21 mouse cellular contexts compared by ENCODE assay signal in the genomic region with DNA sequence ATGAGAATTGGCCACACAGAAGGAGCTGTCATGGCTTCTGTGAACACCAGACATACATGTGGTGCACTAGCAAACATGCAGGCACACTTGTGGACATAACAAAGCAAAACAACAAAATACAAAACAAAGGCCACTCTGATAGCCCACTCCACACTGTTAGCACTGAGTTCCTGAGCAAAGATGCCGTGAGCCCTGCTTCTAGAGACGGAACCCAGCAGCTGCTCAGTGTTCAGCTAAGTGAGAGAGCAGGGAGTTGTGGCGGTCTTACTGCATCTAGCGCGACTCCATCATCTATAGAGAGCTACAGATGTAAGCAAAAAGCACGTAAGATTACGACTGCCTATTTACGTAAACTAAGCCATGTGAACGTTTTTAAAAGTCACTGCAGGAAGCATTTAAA.
A peak's percentile ranks its signal among the peaks of the same experiment; 100 is the strongest.
DNase-seq lines count a peak whose midpoint lies in the region; ATAC-seq lines count a peak whose summit lies in the region.
"Had no signal": no experiment of that assay in that cellular context is flagged by ENCODE, and none has a peak within 500 bp of the region (broad histone marks: within the 10 kb centered on the region; RNA-seq: fewer than 3 reads in every experiment).

No protein-coding gene starts in this region.

- 50% methylated on average over 9 of the region's 9 CpGs for WGBS in limb, embryonic 12.5 days
- WGBS in limb, embryonic 10.5 days: 85% methylated on average over 9 of the region's 9 CpGs
- 57% methylated on average over 9 of the region's 9 CpGs for WGBS in midbrain, embryonic 14.5 days
- 54% methylated on average over 9 of the region's 9 CpGs for WGBS in midbrain, embryonic 16.5 days
- WGBS in neural tube, embryonic 15.5 days: 58% methylated on average over 9 of the region's 9 CpGs

- no peak overlapping the region for H3K9ac ChIP-seq in limb, embryonic 12.5 days (replicated peaks)
- H3K9ac ChIP-seq in midbrain, embryonic 14.5 days (replicated peaks; ENCODE audit: low read length): no peak overlapping the region
- H3K9ac ChIP-seq in midbrain, embryonic 16.5 days (ENCODE audit: low read depth, low read length): no peak overlapping the region
- no peak overlapping the region for H3K9ac ChIP-seq in neural tube, embryonic 15.5 days (replicated peaks)
- H3K9ac ChIP-seq: embryonic facial prominence, embryonic 15.5 days; lung, embryonic 15.5 days had no signal

- peaks cover 13% of the 10 kb centered on the region for H3K36me3 ChIP-seq in limb, embryonic 12.5 days
- H3K36me3 ChIP-seq in limb, embryonic 10.5 days: peaks cover 20% of the 10 kb centered on the region
- no peaks in the 10 kb centered on the region for H3K36me3 ChIP-seq in midbrain, embryonic 14.5 days (ENCODE audit: control insufficient read depth, insufficient read depth, low read length)
- no peaks in the 10 kb centered on the region for H3K36me3 ChIP-seq in midbrain, embryonic 16.5 days (ENCODE audit: control insufficient read depth, insufficient read depth, low read length)
- no peaks in the 10 kb centered on the region for H3K36me3 ChIP-seq in neural tube, embryonic 15.5 days
- H3K36me3 ChIP-seq: embryonic facial prominence, embryonic 15.5 days had no signal

- no peak for ATAC-seq in limb, embryonic 12.5 days (ENCODE audit: insufficient number of reproducible peaks, insufficient read depth, low FRiP score, low TSS enrichment, low read depth)
- ATAC-seq in midbrain, embryonic 14.5 days (ENCODE audit: low FRiP score, low TSS enrichment): no peak
- no peak for ATAC-seq in midbrain, embryonic 16.5 days
- ATAC-seq in neural tube, embryonic 15.5 days (ENCODE audit: low FRiP score): no peak
- ATAC-seq: inflammation-experienced regulatory T-cells, adult 6 months had no signal

- H3K4me2 ChIP-seq in limb, embryonic 12.5 days: no peak overlapping the region
- no peak overlapping the region for H3K4me2 ChIP-seq in midbrain, embryonic 14.5 days (ENCODE audit: low read length)
- H3K4me2 ChIP-seq in midbrain, embryonic 16.5 days (ENCODE audit: low read length): no peak overlapping the region
- no peak overlapping the region for H3K4me2 ChIP-seq in neural tube, embryonic 15.5 days
- H3K4me2 ChIP-seq: embryonic facial prominence, embryonic 15.5 days; lung, embryonic 15.5 days had no signal

- peaks cover 11% of the 10 kb centered on the region for H3K4me1 ChIP-seq in limb, embryonic 12.5 days (replicated peaks)
- peaks cover 36% of the 10 kb centered on the region for H3K4me1 ChIP-seq in limb, embryonic 10.5 days
- peaks cover 10% of the 10 kb centered on the region for H3K4me1 ChIP-seq in midbrain, embryonic 14.5 days (ENCODE audit: control insufficient read depth, insufficient read depth, low read length)
- H3K4me1 ChIP-seq in midbrain, embryonic 16.5 days (ENCODE audit: control insufficient read depth, insufficient read depth, low read length): peaks cover 13% of the 10 kb centered on the region
- H3K4me1 ChIP-seq in neural tube, embryonic 15.5 days: peaks cover 11% of the 10 kb centered on the region; the same call in 1 of the 2 replicates

- no peaks in the 10 kb centered on the region for H3K9me3 ChIP-seq in limb, embryonic 12.5 days
- H3K9me3 ChIP-seq in limb, embryonic 10.5 days (replicated peaks): no peaks in the 10 kb centered on the region
- no peaks in the 10 kb centered on the region for H3K9me3 ChIP-seq in midbrain, embryonic 14.5 days (ENCODE audit: control insufficient read depth, low read length)
- no peaks in the 10 kb centered on the region for H3K9me3 ChIP-seq in midbrain, embryonic 16.5 days (replicated peaks; ENCODE audit: control insufficient read depth, low read length, poor library complexity, severe bottlenecking)
- no peaks in the 10 kb centered on the region for H3K9me3 ChIP-seq in neural tube, embryonic 15.5 days (replicated peaks)
- H3K9me3 ChIP-seq: embryonic facial prominence, embryonic 15.5 days; forebrain, embryonic 10.5 days; hindbrain, embryonic 10.5 days; lung, embryonic 15.5 days had no signal

- no peaks in the 10 kb centered on the region for H3K27me3 ChIP-seq in limb, embryonic 12.5 days
- H3K27me3 ChIP-seq in limb, embryonic 10.5 days (ENCODE audit: low read depth, poor library complexity, severe bottlenecking): no peaks in the 10 kb centered on the region
- no peaks in the 10 kb centered on the region for H3K27me3 ChIP-seq in midbrain, embryonic 14.5 days (ENCODE audit: control insufficient read depth, insufficient read depth, low read length)
- no peaks in the 10 kb centered on the region for H3K27me3 ChIP-seq in midbrain, embryonic 16.5 days (ENCODE audit: control insufficient read depth, insufficient read depth, low read depth, low read length)
- no peaks in the 10 kb centered on the region for H3K27me3 ChIP-seq in neural tube, embryonic 15.5 days (replicated peaks)
- H3K27me3 ChIP-seq: embryonic facial prominence, embryonic 15.5 days; lung, embryonic 15.5 days had no signal

- 0 out of 2 replicates have a peak overlapping the region, but pooled peaks have one; percentile 9 for H3K27ac ChIP-seq in limb, embryonic 12.5 days
- H3K27ac ChIP-seq in limb, embryonic 10.5 days: no peak overlapping the region
- H3K27ac ChIP-seq in midbrain, embryonic 14.5 days (replicated peaks; ENCODE audit: low read depth, low read length): no peak overlapping the region
- H3K27ac ChIP-seq in midbrain, embryonic 16.5 days (ENCODE audit: low read length): no peak overlapping the region
- 0 out of 2 replicates have a peak overlapping the region, but pooled peaks have one; percentile 23 for H3K27ac ChIP-seq in neural tube, embryonic 15.5 days (replicated peaks)
- H3K27ac ChIP-seq: embryonic facial prominence, embryonic 15.5 days; lung, embryonic 15.5 days; stomach, postnatal 0 days had no signal

- H3K4me3 ChIP-seq in limb, embryonic 12.5 days (replicated peaks): no peak overlapping the region
- no peak overlapping the region for H3K4me3 ChIP-seq in limb, embryonic 10.5 days
- H3K4me3 ChIP-seq in midbrain, embryonic 14.5 days (replicated peaks; ENCODE audit: low read depth, low read length): no peak overlapping the region
- no peak overlapping the region for H3K4me3 ChIP-seq in midbrain, embryonic 16.5 days (ENCODE audit: low read depth, low read length)
- H3K4me3 ChIP-seq in neural tube, embryonic 15.5 days (replicated peaks): no peak overlapping the region
- H3K4me3 ChIP-seq: embryonic facial prominence, embryonic 15.5 days; forebrain, embryonic 10.5 days; hindbrain, embryonic 10.5 days; lung, embryonic 15.5 days had no signal

- peak; percentile 25 for DNase-seq in embryo, embryonic 10 days (ENCODE audit: low spot score)
- DNase-seq in embryo, embryonic 10.5 days (ENCODE audit: low spot score): no peak
- no peak for DNase-seq in limb, embryonic 10.5 days (ENCODE audit: low spot score)
- DNase-seq in midbrain, embryonic 14.5 days: peak; percentile 46
- no peak for DNase-seq in left cerebral cortex, adult 9 months (ENCODE audit: low spot score in 2 of 2)
- DNase-seq: adrenal gland, adult 2 months; cerebellum, adult 8-10 months; gastrocnemius, postnatal 36 days; kidney, adult 8-10 months; kidney, postnatal 25 days; layer of hippocampus, adult 9-11 months; thymus, postnatal 25 days had no signal

Comparison
In these comparisons a context has a peak if more than half of its experiments do, and no peak if none do; other contexts are left out.
1. DNase-seq: peak in embryo, embryonic 10 days (single experiment) and midbrain, embryonic 14.5 days (single experiment); none in embryo, embryonic 10.5 days (single experiment), limb, embryonic 10.5 days (single experiment) and left cerebral cortex, adult 9 months (0 of 2).
2. H3K27ac ChIP-seq: peak in limb, embryonic 12.5 days (single experiment) and neural tube, embryonic 15.5 days (single experiment); none in limb, embryonic 10.5 days (single experiment), midbrain, embryonic 14.5 days (single experiment) and midbrain, embryonic 16.5 days (single experiment).